In genomic region chr10:4553442-4554119, GRCm38 (mm10) we compare ENCODE assay signal across 8 mouse cellular contexts. TPM values are rescaled to one million over a fixed set of nuclear protein-coding genes. Genes with fewer than 3 reads are reported as not detected.
DNase-seq lines count a peak whose midpoint lies in the region.
"Had no signal": no experiment of that assay in that cellular context is flagged by ENCODE, and none has a peak within 500 bp of the region (broad histone marks: within the 10 kb centered on the region; RNA-seq: fewer than 3 reads in every experiment).

No protein-coding gene starts in this region.

- DNase-seq in urinary bladder, adult 18-20 months (ENCODE audit: low spot score in 2 of 2), result peak; percentile 1 to 25
- DNase-seq in urinary bladder, postnatal 10 days (ENCODE audit: low spot score), result no peak
- peak; percentile 11 to 20 for DNase-seq in heart, postnatal 10 days
- peak; percentile 69 to 76 for DNase-seq in kidney, postnatal 4 days
- no peak for DNase-seq in retina, postnatal 1 day
- no peak for DNase-seq in layer of hippocampus, postnatal 14 days (ENCODE audit: low spot score in 2 of 2)
- DNase-seq in left cerebral cortex, adult 8-10 months (ENCODE audit: low spot score in 2 of 2), result no peak
- DNase-seq: thymus, postnatal 4 days had no signal

- intact Hi-C loops in heart, postnatal 10 days (cut with DNase I), result no loop called here

RNA-seq across cellular contexts. Expression of gene Esr1, which starts 57.8 kb away (rescaled TPM):
- 1 to 10 TPM in 1 of 2 experiments, under 1 TPM in 1; 0.97 to 1.3 TPM for total RNA-seq in heart, postnatal 10 days (2021)
- total RNA-seq in layer of hippocampus, postnatal 14 days (2021), result 1 to 10 TPM; 1.3 to 1.4 TPM
- total RNA-seq in left cerebral cortex, adult 8-10 months (2022), result 1 to 10 TPM; 1.6 to 3.8 (median 2.2) TPM

Comparison
In these comparisons a context has a peak if more than half of its experiments do, and no peak if none do; other contexts are left out.
1. DNase-seq: peak in urinary bladder, adult 18-20 months (2 of 2), heart, postnatal 10 days (2 of 2) and kidney, postnatal 4 days (2 of 2); none in urinary bladder, postnatal 10 days (single experiment), retina, postnatal 1 day (single experiment), layer of hippocampus, postnatal 14 days (0 of 2) and left cerebral cortex, adult 8-10 months (0 of 2).